Mouse (Mus musculus) erythroblast, embryonic 14.5 days (primary cell): ENCODE measurements around the gene Zfp365.

Experiments
- GATA1 ChIP-seq: IDR thresholded peaks from 2 replicates; pipeline ENCODE4 v1.6.1; 2012; ENCODE audit warnings: low read length, inconsistent platforms, mixed read lengths
- TAL1 ChIP-seq: IDR thresholded peaks from 3 replicates; pipeline ENCODE4 v1.6.1; 2012; ENCODE audit warnings: low read length, inconsistent platforms, mixed read lengths

DNA sequence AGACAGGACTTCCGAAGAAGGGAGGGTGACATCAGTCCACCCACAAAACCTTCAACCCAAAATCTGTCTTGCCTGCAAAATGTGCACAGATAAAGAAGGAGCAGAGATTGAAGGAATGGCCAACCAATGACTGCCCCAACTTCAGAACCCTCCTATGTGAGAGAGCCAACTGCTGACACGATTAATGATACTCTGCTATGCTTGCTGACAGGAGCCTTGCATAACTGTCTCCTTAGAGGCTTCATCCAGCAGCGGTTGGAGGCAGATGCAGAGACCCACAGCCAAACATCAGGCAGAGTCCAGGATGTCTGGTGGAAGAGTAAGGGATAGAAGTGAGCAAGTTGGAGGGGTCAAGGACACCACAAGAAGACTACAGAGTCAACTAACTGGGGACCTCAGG, 73.3 kb downstream of the Zfp365 start:
- TF ChIP-seq GATA1 (no peak), TAL1 (no peak)
